Mouse (Mus musculus) left cerebral cortex, postnatal 25 days (tissue): Measurements from ENCODE around the gene Cenpe. TPM values are rescaled to one million over a fixed set of nuclear protein-coding genes. Genes with fewer than 3 reads are reported as not detected.
"Not testable (repeated sequence)": the region's sequence is repeated elsewhere in the genome, so short reads cannot be mapped to it uniquely, and the experiment has no call there.

Experiments used
- DNase-seq, 2 experiments: peaks; one replicate each; pipeline ENCODE4 v3.0.0; 2022; ENCODE audit warnings: low spot score in 2 of 2, mixed read lengths in 1 of 2
- intact Hi-C: fragments of 180-260 bp; cut with DNase I; formaldehyde crosslinking; loops from one replicate; pipeline ENCODE4 v1.15.1; 2025
- total RNA-seq, 2 experiments: library from RNA; stranded (reverse); gene quantifications; 2 replicates each; pipeline ENCODE4 v1.2.3; 2021

Cenpe gene
- total RNA-seq = 1 to 10 TPM in 1 of 2 experiments, under 1 TPM in 1; 0.71 to 1.3 TPM

- peak; percentile 83 to 85 for DNase-seq
- intact Hi-C loops = loop anchor here (5.0 kb wide), 1 partner anchor 1900 kb away; the partner anchor contains the start of gene Ppa2
These were observed at the start of gene Cenpe for GRCm38 (mm10) chr3:135211805-135212657. Cenpe (plus strand) TSS chr3:135212537.

GRCm38 (mm10) chr3:135171898-135172446, 40.4 kb upstream of the Cenpe start:
- intact Hi-C loops = no loop called here
- DNase-seq = no peak

- DNase-seq = no peak
- intact Hi-C loops = no loop called here
These were observed 20.5 kb upstream of the Cenpe start for GRCm38 (mm10) chr3:135191861-135192260.

- intact Hi-C loops, DNase-seq: not testable (repeated sequence)
These were observed 14.3 kb upstream of the Cenpe start for GRCm38 (mm10) chr3:135198051-135198450.

- intact Hi-C loops = no loop called here
- DNase-seq = no peak
These were observed 11.7 kb upstream of the Cenpe start for GRCm38 (mm10) chr3:135200409-135201303.

- intact Hi-C loops = loop anchor here (2.0 kb wide), 1 partner anchor 558 kb away; no protein-coding TSS in a partner anchor
These were observed 5.7 kb upstream of the Cenpe start for GRCm38 (mm10) chr3:135206621-135207020.

GRCm38 (mm10) chr3:135212658-135213350, 467 bp downstream of the Cenpe start:
- intact Hi-C loops = loop anchor here (5.0 kb wide), 1 partner anchor 1901 kb away; the partner anchor contains the start of gene Ppa2
- DNase-seq = no peak

More at GRCm38 (mm10) chr3:135206621-135207020, 5.7 kb upstream of the Cenpe start:
- peak; percentile 16 to 43 for DNase-seq

GRCm38 (mm10) chr3:135232058-135232457, 19.7 kb downstream of the Cenpe start:
- no peak for DNase-seq
- intact Hi-C loops = no loop called here

- intact Hi-C loops = no loop called here
- DNase-seq = no peak
These were observed 20.1 kb downstream of the Cenpe start for GRCm38 (mm10) chr3:135232462-135232861.

- intact Hi-C loops = loop anchor here (5.0 kb wide), 1 partner anchor 593 kb away; no protein-coding TSS in a partner anchor
- DNase-seq = peak in 1 of 2 experiments; percentile 8
These were observed 33.4 kb downstream of the Cenpe start for GRCm38 (mm10) chr3:135245733-135246132.

GRCm38 (mm10) chr3:135246828-135247227, 34.5 kb downstream of the Cenpe start:
- intact Hi-C loops = loop anchor here (5.0 kb wide), 1 partner anchor 595 kb away; no protein-coding TSS in a partner anchor
- DNase-seq = no peak

- intact Hi-C loops = loop anchor here (5.0 kb wide), 1 partner anchor 597 kb away; no protein-coding TSS in a partner anchor
- DNase-seq = no peak
These were observed 36.8 kb downstream of the Cenpe start for GRCm38 (mm10) chr3:135249104-135249503.

GRCm38 (mm10) chr3:135251825-135252224, 39.5 kb downstream of the Cenpe start:
- no peak for DNase-seq
- intact Hi-C loops = no loop called here

- intact Hi-C loops = no loop called here
- DNase-seq = no peak
These were observed 42.4 kb downstream of the Cenpe start for GRCm38 (mm10) chr3:135254784-135255183.

- intact Hi-C loops = no loop called here
- DNase-seq = peak in 1 of 2 experiments; percentile 6
These were observed 46.6 kb downstream of the Cenpe start for GRCm38 (mm10) chr3:135258919-135259318.

- DNase-seq = no peak
- intact Hi-C loops = no loop called here
These were observed 47.9 kb downstream of the Cenpe start for GRCm38 (mm10) chr3:135260233-135260632.

- intact Hi-C loops = no loop called here
- DNase-seq = no peak
These were observed 56.3 kb downstream of the Cenpe start for GRCm38 (mm10) chr3:135268616-135269015.

- no peak for DNase-seq
- intact Hi-C loops = no loop called here
These were observed 57.2 kb downstream of the Cenpe start for GRCm38 (mm10) chr3:135269391-135269990.

GRCm38 (mm10) chr3:135272627-135273026, 60.3 kb downstream of the Cenpe start:
- DNase-seq = no peak
- intact Hi-C loops = no loop called here
